Mouse (Mus musculus) kidney, adult 9 months (tissue): ENCODE data around the gene Gsn.

ENCODE experiments used
- DNase-seq: peaks from one replicate; pipeline ENCODE4 v3.0.0; 2022

Gene Gsn

DNA sequence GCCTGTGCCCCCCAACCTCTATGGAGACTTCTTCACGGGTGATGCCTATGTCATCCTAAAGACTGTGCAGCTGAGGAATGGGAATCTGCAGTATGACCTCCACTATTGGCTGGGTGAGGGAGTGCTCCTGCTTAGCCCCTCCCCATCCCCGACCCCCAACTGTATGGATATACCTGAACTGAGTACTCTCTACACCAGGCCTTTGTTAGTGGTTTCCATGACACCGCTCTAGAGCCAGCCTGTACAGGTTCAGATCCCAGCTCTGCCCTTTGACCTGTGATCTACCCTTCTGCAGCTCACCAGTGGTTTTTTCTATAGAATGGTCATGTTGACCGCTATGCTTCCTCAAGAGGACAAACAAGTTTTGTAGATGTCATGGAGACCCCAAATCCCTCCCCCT, 27.8 kb downstream of the Gsn start:
- no peak for DNase-seq

DNA sequence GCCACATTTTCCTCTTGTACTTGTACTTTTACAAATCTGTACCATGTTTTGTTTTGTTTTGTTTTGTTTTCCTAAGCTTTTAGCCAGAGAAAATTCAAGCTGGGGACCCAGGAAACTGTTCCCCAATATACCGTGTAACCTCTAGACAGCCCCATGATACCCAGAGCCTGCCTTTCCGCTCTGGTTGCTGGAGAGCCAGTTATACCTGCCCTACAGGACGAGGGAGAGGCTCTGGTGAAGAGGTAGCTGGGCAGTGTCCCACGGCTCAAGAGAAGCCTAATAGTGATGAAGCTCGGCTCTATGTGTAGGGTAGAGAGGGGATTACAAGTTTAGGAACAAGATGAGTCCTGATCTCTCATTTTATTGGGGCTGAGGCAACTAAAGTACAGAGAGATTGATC, 29.0 kb downstream of the Gsn start:
- no peak for DNase-seq

DNA sequence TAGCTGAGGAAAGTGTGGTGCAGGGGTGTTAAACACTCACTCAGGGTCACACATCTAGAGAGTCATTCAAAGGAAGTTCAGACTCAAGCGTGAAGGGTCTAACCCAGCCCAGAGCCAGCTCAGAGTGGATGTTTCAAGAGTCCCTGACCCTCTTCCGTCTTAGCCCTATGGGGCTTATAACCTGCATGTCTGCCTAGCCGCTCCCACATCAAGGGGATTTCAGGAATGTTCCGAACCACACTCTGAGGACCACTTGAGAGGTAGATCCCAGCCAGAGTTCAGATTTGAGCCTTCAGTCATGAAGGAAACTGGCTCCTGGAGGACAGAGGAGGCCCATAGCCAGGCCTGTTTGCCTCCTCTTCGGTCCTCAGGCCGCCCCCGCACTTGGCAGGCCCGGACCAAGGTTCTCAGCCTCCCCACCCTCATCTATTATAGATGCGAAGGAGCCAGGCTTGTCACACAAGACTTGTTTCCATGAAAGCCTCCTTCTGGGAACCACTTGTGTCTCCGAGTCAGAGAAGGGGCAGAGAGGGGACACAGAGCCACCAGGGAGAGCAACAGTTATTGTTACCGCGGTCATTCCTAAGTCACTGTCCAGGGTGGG, 30.9 kb downstream of the Gsn start:
- no peak for DNase-seq

DNA sequence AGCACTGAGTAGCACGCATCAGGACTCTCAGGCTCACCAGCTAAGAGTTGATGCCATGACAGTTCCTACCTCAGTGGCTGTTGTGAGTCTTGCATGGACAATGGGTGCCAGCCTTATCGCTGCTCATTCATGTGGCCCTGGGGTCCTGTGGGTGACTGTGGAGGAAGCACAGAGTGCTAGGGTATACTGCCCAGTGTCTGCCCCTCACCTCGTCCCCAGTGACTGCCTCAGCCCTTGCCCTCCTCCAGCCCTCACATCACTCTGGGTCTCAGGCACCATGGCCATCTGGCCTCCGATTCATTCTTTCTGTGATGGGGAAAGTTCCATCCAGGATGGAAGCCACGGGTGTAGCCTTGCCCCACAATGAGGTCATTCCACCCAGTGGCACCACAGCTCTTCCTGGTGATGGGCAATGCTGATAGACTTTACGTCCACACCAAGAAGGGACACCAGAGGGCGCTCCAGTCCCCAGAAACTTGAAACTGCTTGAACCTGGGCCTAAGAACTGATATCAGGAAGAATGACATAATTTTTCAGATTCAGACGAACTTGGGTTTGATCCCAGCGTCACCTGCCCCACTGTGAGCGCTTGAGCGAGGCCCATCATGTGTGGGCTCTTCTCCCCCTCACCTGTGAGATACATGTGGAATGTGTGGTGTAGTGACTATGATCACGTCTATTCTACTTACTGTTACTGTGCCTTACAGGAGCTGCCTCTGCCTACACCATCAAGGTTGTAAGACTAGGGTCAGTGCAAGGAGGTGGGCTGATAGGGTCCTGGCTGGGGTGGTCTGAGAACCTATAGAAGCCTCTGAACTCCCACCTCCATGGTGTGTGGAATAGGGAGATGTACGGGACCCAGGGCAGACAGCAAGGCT, 32.8 kb downstream of the Gsn start:
- DNase-seq = peak; percentile 79

DNA sequence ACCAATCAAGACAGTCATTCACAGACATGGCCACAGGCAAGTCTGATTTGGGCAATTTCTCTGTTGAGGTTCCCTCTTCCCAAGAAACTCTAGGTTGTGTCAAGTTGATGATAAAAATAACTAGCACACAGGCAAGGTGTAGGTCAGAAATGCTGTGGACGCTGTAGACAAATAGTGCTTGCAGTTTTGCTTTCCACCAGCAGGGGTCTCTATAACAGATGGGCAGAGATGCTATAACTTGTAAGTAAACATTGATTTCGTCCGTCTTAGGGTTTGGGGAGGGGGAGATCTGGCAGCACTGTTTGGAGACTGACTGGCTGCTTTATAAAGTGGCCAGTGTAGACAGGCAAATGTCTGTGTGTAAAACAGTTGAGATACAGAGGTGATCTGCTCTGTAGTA, 35.7 kb downstream of the Gsn start:
- peak; percentile 59 for DNase-seq

DNA sequence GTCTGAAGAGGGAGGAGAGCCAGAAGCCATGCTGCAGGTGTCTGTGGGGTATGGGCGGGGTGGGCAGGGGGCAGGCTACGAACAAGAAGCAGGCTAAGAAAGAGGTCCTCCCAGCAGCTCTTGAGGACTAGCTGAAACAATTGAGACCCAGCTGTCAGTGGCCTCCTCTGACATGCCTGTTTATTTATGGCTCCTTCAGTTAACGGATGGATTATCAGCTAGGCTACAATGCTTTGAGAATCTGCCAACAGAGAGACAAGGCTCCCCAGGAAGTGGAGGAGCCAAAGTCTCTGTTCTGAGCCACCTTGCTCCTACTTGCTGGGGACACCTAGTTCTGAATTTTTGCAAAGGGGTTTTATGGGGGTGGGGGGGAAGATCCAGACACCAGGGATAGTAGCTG, 36.5 kb downstream of the Gsn start:
- no peak for DNase-seq

DNA sequence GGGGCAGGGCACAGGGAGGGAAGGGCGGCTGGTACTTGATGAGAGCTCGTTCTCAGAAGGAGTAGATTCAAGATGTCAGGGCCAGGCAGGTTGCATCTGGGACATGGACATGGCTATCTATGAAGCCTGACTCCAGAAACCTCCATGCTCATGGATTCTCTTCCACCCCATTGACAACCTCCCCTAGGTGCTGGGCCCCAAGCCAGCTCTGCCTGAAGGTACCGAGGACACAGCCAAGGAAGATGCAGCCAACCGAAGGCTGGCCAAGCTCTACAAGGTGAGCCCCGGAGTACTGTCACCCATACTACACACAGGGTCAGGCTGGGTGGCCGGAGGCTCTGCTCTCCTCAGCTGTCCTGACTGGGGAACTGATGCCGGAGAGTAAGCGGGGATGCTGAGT, 37.1 kb downstream of the Gsn start:
- DNase-seq = no peak

DNA sequence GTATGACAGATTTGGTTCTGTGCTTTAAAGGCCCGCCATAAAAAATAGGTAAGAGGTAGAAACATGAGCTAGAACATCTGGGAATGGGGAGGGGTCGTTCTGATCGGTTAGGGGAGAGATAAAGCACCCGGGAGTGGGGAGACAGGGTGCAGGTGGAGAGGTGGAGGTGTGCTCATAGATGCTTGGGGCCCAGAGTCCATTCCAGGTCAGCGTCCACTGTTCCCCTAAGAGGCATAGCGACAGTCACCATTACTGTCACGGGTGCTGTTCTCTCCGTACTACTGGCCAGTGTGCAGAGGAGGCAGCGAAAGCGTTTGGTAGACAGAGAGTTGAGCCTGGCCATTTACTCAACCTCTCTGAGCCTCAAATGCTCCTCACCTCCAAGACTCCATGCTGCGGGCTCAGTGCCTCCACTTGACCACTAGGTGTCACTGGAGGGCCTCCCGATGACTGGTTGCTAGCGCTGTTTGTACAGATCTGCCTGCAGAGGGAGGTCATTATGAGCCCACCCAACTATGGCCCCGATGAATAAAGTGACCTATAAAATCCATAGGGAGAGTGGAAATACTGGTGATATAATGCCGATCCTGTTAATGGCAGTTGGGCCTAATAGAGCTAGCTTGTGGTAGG, 41.6 kb downstream of the Gsn start:
- DNase-seq = peak; percentile 76

DNA sequence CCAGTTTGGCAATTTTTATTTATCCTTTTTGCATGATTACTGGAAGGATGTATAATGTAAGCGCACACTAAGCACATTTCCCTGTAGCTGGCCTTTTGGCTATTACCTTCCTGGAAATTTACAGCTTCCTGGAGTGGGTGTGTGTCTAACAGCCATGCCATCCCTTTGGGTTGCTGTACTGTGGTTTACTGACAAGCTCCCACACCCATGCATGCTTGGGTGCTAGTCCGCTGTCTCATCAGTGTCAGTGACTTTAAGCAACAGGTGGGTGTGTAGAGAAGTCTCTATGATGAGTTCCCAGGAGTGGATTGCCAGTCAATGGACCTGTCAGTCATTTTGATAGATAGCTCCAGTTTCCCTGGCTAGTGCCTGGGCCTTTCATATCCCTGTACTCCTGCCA, 43.3 kb downstream of the Gsn start:
- no peak for DNase-seq

DNA sequence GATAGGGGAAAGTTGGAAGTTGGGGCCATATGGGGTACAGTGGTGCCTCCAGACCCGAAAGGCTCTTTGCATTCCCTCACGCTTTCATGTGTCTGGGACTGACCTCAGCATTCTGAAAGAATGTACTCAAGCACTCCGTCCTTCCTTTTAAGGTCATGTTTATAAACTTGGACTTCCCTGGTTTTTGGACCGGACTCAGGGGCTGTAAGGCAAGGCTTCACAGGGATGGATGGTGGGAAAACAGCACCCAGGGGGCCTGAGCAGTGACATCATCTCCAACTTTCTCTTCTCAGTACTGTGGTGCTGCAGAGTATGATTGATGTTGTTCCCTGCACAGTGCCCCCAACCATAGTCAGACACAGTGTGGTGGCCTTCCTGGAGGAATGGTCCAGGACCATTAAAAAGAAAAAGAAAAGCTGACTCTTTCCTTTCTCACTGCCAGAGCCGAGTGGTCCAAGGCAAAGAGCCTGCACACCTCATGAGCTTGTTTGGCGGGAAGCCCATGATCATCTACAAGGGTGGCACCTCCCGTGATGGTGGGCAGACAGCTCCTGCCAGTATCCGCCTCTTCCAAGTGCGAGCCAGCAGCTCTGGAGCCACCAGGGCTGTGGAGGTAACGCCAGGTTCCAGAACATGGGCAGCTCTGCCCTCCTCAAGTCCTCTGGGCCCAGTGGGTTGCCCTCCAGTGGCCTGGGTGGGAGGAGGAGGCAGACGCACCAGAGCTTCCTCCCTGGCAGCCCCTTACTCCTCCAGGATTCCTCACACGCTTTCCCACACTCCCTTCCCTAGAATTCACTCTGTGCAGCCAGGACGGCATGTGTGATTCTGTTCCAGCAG, 46.1 kb downstream of the Gsn start:
- DNase-seq = no peak

DNA sequence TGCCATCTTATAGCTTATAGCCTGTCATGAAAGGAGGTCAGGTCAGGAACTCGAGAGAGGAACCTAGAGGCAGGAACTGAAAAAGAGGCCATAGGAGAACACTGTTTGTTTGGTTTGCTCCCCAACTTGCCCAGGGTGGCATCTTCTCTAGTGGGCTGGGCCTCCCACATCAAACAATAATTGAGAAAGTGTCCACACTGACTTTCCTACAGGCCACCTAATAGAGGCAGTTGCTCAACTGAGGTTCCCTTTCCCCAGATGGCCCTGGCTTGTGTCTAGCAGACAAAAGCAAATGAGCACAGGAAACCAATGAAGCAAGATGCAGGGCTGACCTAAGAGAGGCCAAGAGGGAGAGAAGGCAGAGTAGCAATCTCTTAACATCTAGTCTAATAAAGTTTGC, 52.0 kb downstream of the Gsn start:
- DNase-seq = no peak

DNA sequence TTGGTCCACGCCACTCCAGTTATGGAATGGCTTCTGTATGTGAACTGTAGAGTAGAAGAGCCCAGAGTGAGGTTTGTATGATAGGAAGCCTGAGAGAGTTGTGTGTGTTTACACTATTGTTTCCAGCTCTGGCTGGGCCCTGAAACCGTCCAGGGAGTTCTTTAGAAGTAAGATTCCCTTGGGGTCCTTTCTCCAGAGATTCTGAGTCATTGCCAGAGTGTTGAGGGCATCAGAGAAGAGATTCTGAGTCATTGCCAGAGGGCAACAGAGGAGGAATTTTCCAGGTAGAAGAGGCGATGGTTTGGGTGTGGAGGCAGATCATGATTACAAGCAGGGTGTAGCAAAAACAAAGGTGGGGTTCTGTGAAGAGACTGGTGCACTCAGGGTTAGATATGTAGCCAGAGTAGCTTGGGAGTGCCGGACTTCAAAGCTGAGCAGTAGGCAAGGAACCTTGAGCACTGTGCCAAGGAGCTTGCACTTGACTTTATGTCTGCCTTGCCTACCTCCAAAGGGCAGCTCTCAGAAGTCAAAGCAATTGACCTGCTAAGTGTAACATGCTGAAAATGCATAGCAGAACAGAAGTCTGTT, 53.8 kb downstream of the Gsn start:
- no peak for DNase-seq

DNA sequence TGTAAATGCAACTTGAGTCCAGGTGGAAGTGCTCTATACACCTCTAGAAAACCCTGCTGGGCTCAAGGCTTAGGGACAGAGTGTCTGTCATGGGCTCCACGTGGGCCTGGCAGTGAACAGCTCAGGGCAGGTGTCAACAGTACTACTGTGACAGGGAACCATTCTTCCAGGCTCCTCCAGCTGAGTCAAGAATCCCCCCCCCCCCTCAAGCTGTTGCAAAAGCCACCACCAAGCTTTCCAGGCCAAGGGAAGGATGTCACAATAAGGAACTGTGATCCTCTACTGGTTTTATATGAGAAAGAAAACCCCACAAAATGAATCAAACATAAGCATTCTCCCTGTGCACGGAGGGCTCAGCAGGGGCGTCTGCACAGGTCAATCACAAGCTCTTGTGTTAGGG, 58.1 kb downstream of the Gsn start:
- no peak for DNase-seq

DNA sequence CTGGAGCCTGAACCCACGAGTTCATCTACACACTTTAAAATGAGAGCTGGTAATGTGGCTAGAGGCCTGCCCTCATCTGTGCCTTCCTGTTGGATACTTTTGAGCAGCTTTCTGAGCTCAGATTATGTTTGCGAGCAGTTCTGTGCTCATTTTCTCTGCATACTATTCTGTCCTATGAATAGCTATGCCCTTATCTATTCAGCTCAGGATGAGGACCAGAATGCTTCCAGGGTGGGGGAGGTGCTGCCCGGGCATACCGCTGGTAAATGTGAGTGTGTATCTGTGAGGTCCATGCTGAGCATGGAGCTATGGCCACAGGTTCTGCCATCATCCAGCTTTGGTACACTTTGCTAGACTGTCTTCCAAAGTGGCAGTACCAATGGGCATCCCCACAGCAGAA, 61.4 kb downstream of the Gsn start:
- no peak for DNase-seq

DNA sequence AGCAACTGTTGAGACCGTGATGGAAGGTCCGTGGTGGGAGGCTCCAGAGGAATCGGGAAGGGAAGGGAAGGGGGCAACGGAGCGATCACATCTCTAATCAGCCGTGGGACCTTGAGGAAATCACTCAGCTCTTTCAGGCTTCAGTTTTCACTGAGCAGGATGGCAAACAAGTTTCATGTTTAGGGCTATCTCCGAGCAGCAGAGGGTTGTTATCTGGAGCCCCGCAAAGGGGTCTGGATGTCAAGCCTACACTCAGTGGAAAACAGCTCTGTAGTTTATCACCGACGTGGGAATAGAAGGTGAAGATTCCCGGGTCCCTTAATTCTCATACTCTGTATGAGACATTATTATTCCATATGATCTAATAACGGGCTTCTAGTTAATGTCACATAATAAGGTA, 62.2 kb downstream of the Gsn start:
- no peak for DNase-seq

DNA sequence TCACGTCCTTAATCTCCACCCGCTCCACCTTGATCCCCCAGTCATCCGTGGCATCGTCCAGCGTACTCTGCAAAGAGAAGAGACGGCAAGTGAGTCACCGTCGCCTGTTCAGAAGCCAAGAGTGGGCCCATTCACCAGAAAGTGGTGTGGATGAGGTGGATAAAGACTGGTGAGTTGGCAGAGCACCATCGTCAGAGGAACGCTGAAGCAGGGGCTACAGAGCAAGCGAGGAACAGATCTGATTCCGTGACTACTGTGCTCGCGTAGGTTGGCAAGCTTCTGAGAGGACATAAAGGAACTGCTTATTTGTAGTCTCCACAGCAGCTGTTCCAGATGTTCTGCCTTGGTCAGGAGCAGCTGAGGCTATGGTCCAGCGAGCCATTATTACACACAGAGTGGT, 64.2 kb downstream of the Gsn start:
- no peak for DNase-seq

DNA sequence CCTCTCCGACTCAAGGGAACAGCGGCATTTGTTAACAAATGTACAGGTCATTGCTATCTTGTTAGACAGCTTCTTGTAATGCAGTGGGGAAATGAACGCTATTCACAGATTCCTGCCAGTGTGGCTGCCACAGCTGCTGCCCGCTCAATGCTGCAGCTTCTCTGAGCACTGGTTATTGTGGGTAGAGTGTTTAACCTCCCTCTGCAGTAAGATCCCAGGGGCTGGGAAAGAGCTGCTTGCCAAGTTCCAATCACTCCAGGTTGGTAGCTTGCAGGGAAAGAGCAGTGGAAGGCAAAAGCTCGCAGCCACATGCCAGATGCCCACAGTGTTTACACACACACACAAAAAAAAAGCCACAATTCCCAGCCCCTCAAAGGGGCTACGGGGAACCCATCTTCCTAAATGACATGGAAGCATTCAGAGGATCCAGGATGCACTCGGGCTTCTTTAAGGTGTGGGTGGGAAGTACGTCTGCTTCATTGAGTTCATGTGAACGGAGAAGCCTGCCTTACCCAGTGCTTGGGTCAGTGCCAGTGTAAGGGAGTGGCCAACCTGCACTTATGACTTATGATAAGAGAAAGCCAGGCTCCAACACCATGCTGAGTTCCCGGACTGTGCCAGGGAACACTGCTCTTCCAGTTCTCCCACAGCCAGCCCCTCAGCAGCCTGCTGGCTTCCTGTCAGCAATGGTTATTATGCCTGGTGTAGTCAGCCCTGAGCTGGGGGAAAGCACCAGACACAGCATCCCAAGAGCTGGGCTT, 66.4 kb downstream of the Gsn start:
- no peak for DNase-seq

DNA sequence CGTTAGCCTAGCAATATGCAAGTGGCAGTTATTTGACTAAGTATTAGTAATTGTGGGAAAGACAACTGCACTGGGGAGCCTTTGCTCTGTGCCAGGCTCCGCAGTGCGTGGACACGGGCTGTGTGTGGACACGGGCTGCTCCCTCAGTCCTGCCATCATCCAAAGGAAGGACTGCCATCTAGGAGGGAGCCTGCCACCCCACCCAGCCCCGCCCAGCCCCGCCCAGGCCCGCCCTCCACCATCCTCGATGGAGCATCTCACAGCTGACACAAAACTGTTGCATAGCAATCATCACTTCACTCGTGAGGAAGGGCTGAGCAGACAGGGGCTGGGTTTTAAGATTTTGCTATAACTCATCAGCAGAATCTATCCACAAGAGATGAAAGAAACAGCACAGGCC, 69.8 kb downstream of the Gsn start:
- DNase-seq = no peak

DNA sequence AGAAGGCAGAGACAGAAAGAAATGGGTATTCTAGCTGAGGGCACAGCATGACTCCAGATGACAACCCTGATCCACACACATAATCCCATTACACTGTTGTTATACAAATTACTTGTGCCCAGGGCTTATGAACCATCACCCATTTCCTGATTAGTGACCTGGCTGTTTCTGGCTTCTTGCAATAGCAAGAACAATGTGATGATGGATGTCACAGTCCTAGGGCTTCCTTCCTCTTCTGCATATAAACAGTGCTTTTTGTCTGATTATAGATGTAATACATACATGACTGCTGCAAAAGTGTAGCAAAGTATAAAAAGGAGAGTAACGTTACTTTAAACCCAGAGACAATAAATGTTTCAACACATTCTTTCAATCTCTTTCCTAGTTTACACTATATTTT, 70.8 kb downstream of the Gsn start:
- peak; percentile 26 for DNase-seq

DNA sequence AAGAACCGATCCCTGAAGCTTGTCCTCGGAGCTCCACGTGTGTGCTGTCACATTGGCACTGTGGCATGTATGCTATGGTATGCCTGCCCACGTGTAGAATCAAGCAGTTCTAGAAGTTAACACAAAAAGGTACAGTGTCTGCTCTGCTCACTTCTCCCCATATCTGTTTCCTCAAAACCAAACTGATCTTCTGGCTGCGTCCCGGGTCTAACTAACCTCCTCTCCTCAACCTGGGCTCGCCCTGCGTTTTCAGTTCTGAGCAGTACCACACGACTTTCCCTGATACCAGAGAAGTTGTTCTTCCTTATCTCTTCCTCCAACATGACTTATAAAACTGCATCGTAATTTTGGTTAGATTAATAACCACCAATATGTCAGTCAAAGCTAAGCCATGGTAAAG, 71.4 kb downstream of the Gsn start:
- DNase-seq = no peak

DNA sequence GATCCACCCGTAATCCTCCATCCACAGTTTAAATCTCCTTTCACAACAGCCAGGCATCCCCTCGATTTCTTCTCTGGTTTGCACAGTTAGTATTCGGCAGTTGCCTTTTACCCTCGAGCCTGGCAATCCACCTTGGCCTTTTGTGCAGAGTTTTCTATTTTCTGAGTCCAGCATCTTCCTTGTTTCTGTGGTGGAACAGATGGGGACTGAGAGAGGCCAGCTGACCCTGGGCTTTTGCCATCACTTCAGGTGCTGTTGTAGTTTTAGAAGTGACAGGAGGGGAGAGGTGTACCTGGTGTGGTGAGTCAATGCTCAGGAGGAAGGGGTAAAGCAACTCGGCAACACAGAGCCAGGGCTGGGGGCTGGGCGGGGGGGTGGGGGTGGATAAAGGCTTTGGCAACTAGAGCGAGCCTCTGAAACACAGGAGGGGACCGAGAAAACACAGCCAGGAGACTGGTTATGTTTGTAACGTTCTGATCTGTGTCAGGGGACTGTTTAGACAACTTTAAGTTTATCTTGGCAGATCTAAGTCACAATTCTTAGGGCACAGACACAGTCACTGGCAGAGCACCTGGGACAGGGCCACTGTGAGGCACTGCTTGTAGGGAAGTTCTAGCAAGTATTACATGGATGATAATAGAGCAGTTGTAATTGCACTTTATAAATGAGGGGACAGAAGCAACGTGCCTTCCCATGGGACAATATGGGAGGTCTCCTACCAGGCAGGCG, 72.0 kb downstream of the Gsn start:
- no peak for DNase-seq

DNA sequence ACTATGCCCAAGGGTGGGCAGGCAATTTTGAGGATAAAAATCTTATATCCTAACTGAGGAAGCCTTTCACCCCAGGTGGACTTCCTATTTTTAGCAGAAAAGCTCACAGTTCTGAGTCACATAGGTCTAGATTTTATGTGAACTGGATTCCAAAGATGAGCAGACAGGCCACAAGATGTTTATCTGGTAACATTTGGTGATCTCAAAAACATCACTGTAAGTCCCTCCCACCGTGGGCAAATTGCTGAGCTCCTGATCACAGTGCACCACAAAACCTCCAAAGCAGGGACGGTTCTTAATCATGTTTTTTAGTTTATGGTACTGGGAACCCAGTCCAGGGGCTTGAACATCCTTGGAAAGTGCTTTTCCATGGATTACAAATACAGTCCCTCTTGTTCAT, 72.9 kb downstream of the Gsn start:
- no peak for DNase-seq
